Mouse (Mus musculus) stomach, postnatal 0 days (tissue): Measurements from ENCODE around the gene Cct5.

ENCODE experiments used
- CTCF ChIP-seq: IDR thresholded peaks from 2 replicates; pipeline ENCODE4 v1.5.1; 2016; ENCODE audit warnings: antibody characterized with exemption, low read depth, mild to moderate bottlenecking, moderate library complexity
- EP300 ChIP-seq: optimal IDR thresholded peaks from 2 replicates; pipeline ENCODE3; 2016; ENCODE audit warnings: antibody characterized with exemption

DNA sequence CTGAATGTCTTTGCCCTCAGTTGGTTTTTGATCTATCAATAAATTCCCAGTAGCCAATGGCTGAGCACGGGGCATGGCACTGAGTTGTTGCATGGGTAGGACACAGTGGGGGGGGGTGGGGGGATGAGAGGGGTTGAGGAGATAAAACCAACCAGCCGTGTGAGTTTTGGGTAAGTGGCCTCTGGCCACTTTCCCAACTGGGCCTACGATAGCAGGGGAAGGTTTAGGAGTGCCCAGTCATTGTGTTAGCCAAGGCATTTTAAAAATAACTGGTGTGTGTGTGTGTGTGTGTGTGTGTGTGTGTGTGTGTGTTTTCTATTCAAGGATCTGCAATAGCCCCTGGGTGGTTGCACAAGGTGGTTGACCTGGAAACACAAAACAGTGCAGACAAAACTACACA is 58.4 kb downstream of the Cct5 start:
- TF ChIP-seq EP300 = no peak
- TF ChIP-seq CTCF = no peak
